In the genomic region with DNA sequence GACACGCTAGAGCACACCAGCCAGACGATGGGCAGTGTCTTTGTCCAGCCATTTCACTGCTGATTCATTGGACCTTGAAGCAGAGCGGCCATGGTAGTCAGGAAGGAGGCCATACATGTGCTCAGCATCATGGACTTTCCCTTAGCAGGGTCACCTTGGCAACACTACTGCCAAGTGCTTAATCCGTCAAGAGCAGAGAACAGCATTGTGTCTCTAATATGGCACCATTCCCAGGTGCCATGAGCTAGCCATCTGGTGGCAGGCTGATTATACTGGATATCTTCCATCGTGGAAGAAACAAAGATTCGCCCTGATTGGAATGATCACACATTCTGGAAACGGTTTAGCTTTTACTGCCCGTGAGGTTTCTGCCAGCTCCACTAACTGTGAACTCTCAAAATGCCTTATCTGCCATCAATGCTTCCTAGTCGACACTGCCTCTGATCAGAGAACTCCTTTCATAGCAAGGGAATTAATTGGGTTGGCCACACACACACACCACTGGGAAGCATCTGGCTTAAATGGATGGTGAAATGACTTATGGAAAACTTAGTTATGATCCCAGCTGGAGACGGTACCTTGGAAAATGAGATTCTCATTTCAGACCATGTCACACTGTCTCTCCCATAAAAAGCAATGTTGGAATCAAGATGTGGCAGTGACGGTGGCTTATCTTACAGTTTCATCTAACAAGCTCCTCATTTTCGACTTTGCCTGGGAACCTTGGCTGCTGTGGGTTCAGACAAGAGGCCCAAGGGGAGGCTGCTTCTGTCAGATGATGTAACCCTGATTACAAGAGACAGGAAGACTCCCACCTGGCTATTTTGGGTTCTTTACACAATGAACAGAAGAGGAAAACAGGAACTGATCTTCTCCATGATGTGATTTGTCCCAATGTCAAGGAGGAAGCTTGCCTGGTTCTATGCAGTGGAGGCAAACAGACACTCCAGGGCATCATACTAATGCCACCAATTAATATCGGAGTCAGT, we compare ENCODE assay signal across 11 mouse cellular contexts. TPM values are rescaled to one million over a fixed set of nuclear protein-coding genes. Genes with fewer than 3 reads are reported as not detected.
DNase-seq lines count a peak whose midpoint lies in the region; ATAC-seq lines count a peak whose summit lies in the region.
"Had no signal": no experiment of that assay in that cellular context is flagged by ENCODE, and none has a peak within 500 bp of the region (broad histone marks: within the 10 kb centered on the region; RNA-seq: fewer than 3 reads in every experiment).

No protein-coding gene starts in this region.

- no peaks in the 10 kb centered on the region for H3K27me3 ChIP-seq in heart, embryonic 15.5 days
- no peaks in the 10 kb centered on the region for H3K27me3 ChIP-seq in midbrain, embryonic 16.5 days (ENCODE audit: control insufficient read depth, insufficient read depth, low read depth, low read length)
- H3K27me3 ChIP-seq: midbrain, embryonic 12.5 days had no signal

- DNase-seq in lung, postnatal 25 days (ENCODE audit: low spot score), result peak; percentile 29
- no peak for DNase-seq in lung, adult 18-20 months
- peak; percentile 83 for DNase-seq in cerebellum, adult 8-10 months
- DNase-seq in kidney, postnatal 10 days, result no peak
- DNase-seq in liver, result no peak
- no peak for DNase-seq in spleen, postnatal 14 days (ENCODE audit: low spot score in 2 of 2)

- WGBS in heart, embryonic 15.5 days, result 52% methylated on average over 13 of the region's 13 CpGs
- WGBS in midbrain, embryonic 16.5 days, result 46% methylated on average over 13 of the region's 13 CpGs

- no peak for ATAC-seq in heart, embryonic 15.5 days (replicated peaks; ENCODE audit: insufficient number of reproducible peaks, insufficient read depth, low FRiP score, low read depth)
- peak; percentile 96 for ATAC-seq in midbrain, embryonic 16.5 days
- ATAC-seq: activated CD4-positive, CD25-positive, alpha-beta regulatory T cell, adult 4 months had no signal

- 0 out of 2 replicates have a peak overlapping the region, but pooled peaks have one; percentile 25 for H3K27ac ChIP-seq in heart, embryonic 15.5 days
- H3K27ac ChIP-seq in midbrain, embryonic 16.5 days (ENCODE audit: low read length), result peak overlapping the region; percentile 31
- H3K27ac ChIP-seq: midbrain, embryonic 12.5 days had no signal

- H3K9me3 ChIP-seq in heart, embryonic 15.5 days (replicated peaks), result no peaks in the 10 kb centered on the region
- H3K9me3 ChIP-seq in midbrain, embryonic 16.5 days (replicated peaks; ENCODE audit: control insufficient read depth, low read length, poor library complexity, severe bottlenecking), result no peaks in the 10 kb centered on the region
- H3K9me3 ChIP-seq: midbrain, embryonic 12.5 days had no signal

- H3K4me1 ChIP-seq in heart, embryonic 15.5 days (replicated peaks), result 0 out of 2 replicates have a peak, but pooled peaks cover 3% of the 10 kb centered on the region
- peaks cover 5% of the 10 kb centered on the region; the same call in 1 of the 2 replicates for H3K4me1 ChIP-seq in midbrain, embryonic 16.5 days (ENCODE audit: control insufficient read depth, insufficient read depth, low read length)
- H3K4me1 ChIP-seq: midbrain, embryonic 12.5 days had no signal

- no peak overlapping the region for H3K9ac ChIP-seq in heart, embryonic 15.5 days
- no peak overlapping the region for H3K9ac ChIP-seq in midbrain, embryonic 16.5 days (ENCODE audit: low read depth, low read length)
- H3K9ac ChIP-seq: midbrain, embryonic 12.5 days had no signal

- H3K36me3 ChIP-seq in heart, embryonic 15.5 days, result no peaks in the 10 kb centered on the region
- no peaks in the 10 kb centered on the region for H3K36me3 ChIP-seq in midbrain, embryonic 16.5 days (ENCODE audit: control insufficient read depth, insufficient read depth, low read length)
- H3K36me3 ChIP-seq: midbrain, embryonic 12.5 days had no signal

- no peak overlapping the region for H3K4me2 ChIP-seq in heart, embryonic 15.5 days
- no peak overlapping the region for H3K4me2 ChIP-seq in midbrain, embryonic 16.5 days (ENCODE audit: low read length)
- H3K4me2 ChIP-seq: midbrain, embryonic 12.5 days had no signal

- H3K4me3 ChIP-seq in heart, embryonic 15.5 days, result no peak overlapping the region
- H3K4me3 ChIP-seq in midbrain, embryonic 16.5 days (ENCODE audit: low read depth, low read length), result no peak overlapping the region
- H3K4me3 ChIP-seq: erythroblast, embryonic 14.5 days; midbrain, embryonic 12.5 days had no signal

RNA-seq across cellular contexts. Expression of gene Tbpl1, which starts 14.9 kb away (rescaled TPM):
- 41.1 and 48.8 TPM in 2 replicates for polyA plus RNA-seq in heart, embryonic 15.5 days (2015; fragmentation: Nextera tagmentation; extraction: Ambion mirVana)
- 88.8 and 99.7 TPM in 2 replicates for polyA plus RNA-seq in midbrain, embryonic 16.5 days (2015; fragmentation: Nextera tagmentation; extraction: Ambion mirVana)

Comparison
In these comparisons a context has a peak if more than half of its experiments do, and no peak if none do; other contexts are left out.
1. DNase-seq: peak in lung, postnatal 25 days (single experiment) and cerebellum, adult 8-10 months (single experiment); none in lung, adult 18-20 months (0 of 2), kidney, postnatal 10 days (single experiment), liver (single experiment) and spleen, postnatal 14 days (0 of 2).